Mouse (Mus musculus): ENCODE results near the gene Maff. TPM values are rescaled to one million over a fixed set of nuclear protein-coding genes. Genes with fewer than 3 reads are reported as not detected.
A peak's percentile ranks its signal among the peaks of the same experiment; 100 is the strongest.

Maff gene
- polyA plus RNA-seq, 1 experiment from 2014 or later, result 1.8 TPM

GRCm38 (mm10) chr15:79356481-79356880 is 10.1 kb downstream of the Maff start:
- Histone ChIP-seq H3K9me3 (no peaks in the 10 kb centered on the region), H3K27me3 (replicated peaks; ENCODE audit: low read depth, poor library complexity, severe bottlenecking) (peaks cover 38% of the 10 kb centered on the region), H3K4me1 (peaks cover 53% of the 10 kb centered on the region), H3K27ac (replicated peaks) (no peak overlapping the region), H3K36me3 (replicated peaks) (peaks cover 11% of the 10 kb centered on the region), H3K4me3 (peak overlapping the region; percentile 67; the same call in 1 of the 2 replicates)
- DNase-seq (ENCODE audit: low spot score), result no peak
- 84% methylated on average over 8 of the region's 8 CpGs for WGBS

GRCm38 (mm10) chr15:79357036-79357911 is 10.9 kb downstream of the Maff start:
- peak; percentile 92 for DNase-seq (ENCODE audit: low spot score)
- peaks cover 19% of the 10 kb centered on the region for H3K36me3 ChIP-seq (replicated peaks)
- H3K9me3 ChIP-seq, result no peaks in the 10 kb centered on the region
- under 1% methylated on average over 77 of the region's 77 CpGs for WGBS
- peak overlapping the region; percentile 81 for H3K27ac ChIP-seq (replicated peaks)
- peaks cover 50% of the 10 kb centered on the region for H3K4me1 ChIP-seq
- H3K27me3 ChIP-seq (replicated peaks; ENCODE audit: low read depth, poor library complexity, severe bottlenecking), result peaks cover 37% of the 10 kb centered on the region
- peak overlapping the region; percentile 67 for H3K4me3 ChIP-seq

GRCm38 (mm10) chr15:79357974-79358690 is 11.7 kb downstream of the Maff start:
- H3K4me1 ChIP-seq, result peaks cover 47% of the 10 kb centered on the region
- peaks cover 30% of the 10 kb centered on the region for H3K27me3 ChIP-seq (replicated peaks; ENCODE audit: low read depth, poor library complexity, severe bottlenecking)
- H3K4me3 ChIP-seq, result peak overlapping the region; percentile 67
- DNase-seq (ENCODE audit: low spot score), result no peak
- 44% methylated on average over 12 of the region's 12 CpGs for WGBS
- no peaks in the 10 kb centered on the region for H3K9me3 ChIP-seq
- H3K27ac ChIP-seq (replicated peaks), result peak overlapping the region; percentile 81; the same call in 1 of the 2 replicates
- peaks cover 28% of the 10 kb centered on the region for H3K36me3 ChIP-seq (replicated peaks)

DNA sequence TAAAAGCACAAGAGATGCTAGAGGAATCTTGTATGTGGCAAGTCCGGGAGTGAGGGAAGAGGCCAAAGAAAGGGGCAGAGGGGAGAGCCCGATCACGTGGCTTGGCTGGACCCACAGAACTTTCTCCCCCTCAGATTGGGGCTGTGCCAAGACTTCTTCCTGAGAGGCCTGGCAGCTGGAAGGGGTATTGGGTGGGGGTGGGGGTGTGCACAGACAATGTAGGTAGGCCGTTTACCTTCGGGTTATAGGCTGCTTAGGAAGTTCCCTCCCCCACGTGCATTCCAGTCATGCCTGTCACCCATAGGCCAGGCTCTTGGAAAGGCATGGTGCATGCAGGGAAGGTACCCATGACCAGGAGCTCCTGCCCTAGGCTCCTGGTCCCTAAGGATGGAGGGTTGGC is 13.5 kb downstream of the Maff start:
- no peak overlapping the region for H3K4me3 ChIP-seq
- 0 out of 2 replicates have a peak overlapping the region, but pooled peaks have one; percentile 15 for H3K27ac ChIP-seq (replicated peaks)
- WGBS, result 38% methylated on average over 6 of the region's 6 CpGs
- peaks cover 46% of the 10 kb centered on the region for H3K36me3 ChIP-seq (replicated peaks)
- peaks cover 23% of the 10 kb centered on the region for H3K27me3 ChIP-seq (replicated peaks; ENCODE audit: low read depth, poor library complexity, severe bottlenecking)
- H3K9me3 ChIP-seq, result no peaks in the 10 kb centered on the region
- peaks cover 50% of the 10 kb centered on the region for H3K4me1 ChIP-seq
- DNase-seq (ENCODE audit: low spot score), result peak; percentile 24

DNA sequence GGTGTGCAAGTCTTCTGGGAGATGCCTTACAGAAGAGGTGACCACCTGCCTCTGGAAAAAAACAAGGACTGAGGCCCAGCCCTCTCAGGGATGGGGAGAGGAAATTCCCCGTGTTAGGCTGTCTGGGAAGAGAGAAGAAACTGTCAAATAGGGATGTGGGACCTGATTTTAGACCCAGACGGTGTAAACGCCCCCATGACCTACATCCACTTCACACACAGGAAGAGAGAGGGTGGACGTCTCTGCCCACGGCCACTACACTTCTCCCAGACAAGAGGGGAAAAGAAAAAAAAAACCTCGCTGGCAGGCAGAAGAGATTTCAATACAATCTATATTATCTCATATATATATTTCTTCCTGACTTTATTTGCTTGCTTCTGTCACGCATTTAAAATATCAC is 13.9 kb downstream of the Maff start:
- 0 out of 2 replicates have a peak overlapping the region, but pooled peaks have one; percentile 15 for H3K27ac ChIP-seq (replicated peaks)
- no peak overlapping the region for H3K4me3 ChIP-seq
- H3K9me3 ChIP-seq, result no peaks in the 10 kb centered on the region
- no peak for DNase-seq (ENCODE audit: low spot score)
- peaks cover 50% of the 10 kb centered on the region for H3K36me3 ChIP-seq (replicated peaks)
- peaks cover 50% of the 10 kb centered on the region for H3K4me1 ChIP-seq
- H3K27me3 ChIP-seq (replicated peaks; ENCODE audit: low read depth, poor library complexity, severe bottlenecking), result peaks cover 20% of the 10 kb centered on the region
- WGBS, result 68% methylated on average over 7 of the region's 7 CpGs

DNA sequence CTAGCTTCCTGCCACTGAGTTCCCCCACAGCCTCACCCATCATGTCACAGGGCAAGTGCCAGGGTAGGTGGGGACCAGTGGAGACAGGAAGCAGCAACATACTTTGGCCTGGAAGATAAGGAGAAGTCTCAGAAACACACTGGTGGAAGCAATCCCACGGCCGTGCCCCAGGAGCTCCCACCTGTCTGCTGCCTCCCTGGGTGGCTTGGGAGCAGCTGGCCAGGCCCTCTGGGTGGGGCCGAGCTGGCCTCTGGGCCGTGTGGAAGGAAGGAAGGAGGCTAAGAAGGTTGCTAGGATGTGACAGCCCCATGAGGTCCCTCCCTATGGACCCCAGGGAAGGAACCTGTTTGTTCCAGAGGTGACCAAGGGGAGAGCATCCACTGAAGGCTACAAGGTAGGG is 14.6 kb downstream of the Maff start:
- Histone ChIP-seq H3K4me1 (peaks cover 50% of the 10 kb centered on the region), H3K4me3 (no peak overlapping the region), H3K27ac (replicated peaks) (peak overlapping the region; percentile 51), H3K27me3 (replicated peaks; ENCODE audit: low read depth, poor library complexity, severe bottlenecking) (peaks cover 14% of the 10 kb centered on the region), H3K9me3 (no peaks in the 10 kb centered on the region), H3K36me3 (replicated peaks) (peaks cover 57% of the 10 kb centered on the region)
- 64% methylated on average over 4 of the region's 4 CpGs for WGBS
- DNase-seq (ENCODE audit: low spot score), result no peak

DNA sequence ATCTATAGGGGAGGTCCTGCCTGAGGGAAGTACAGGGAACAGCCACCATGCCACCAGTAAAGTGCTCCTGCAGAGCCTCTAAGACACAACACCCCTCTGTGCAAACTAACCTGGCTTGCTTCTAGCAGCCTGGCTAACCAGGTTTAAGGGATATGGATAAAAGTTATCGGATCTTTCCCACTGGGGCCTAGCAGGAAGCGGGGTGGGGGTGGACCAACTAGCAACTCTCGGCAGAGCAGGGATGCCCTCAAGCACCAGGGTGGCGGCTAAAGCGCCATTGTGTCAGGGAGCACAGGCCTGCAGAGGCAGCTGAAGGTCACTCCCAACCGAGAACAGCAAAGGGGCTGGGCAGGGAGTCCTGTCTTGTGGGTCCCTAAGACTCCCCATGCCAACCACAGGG is 17.7 kb downstream of the Maff start:
- no peaks in the 10 kb centered on the region for H3K27me3 ChIP-seq (replicated peaks; ENCODE audit: low read depth, poor library complexity, severe bottlenecking)
- H3K4me1 ChIP-seq, result peaks cover 40% of the 10 kb centered on the region
- no peak for DNase-seq (ENCODE audit: low spot score)
- H3K27ac ChIP-seq (replicated peaks), result no peak overlapping the region
- H3K36me3 ChIP-seq (replicated peaks), result peaks cover 85% of the 10 kb centered on the region
- no peak overlapping the region for H3K4me3 ChIP-seq
- H3K9me3 ChIP-seq, result no peaks in the 10 kb centered on the region
- 48% methylated on average over 6 of the region's 6 CpGs for WGBS

DNA sequence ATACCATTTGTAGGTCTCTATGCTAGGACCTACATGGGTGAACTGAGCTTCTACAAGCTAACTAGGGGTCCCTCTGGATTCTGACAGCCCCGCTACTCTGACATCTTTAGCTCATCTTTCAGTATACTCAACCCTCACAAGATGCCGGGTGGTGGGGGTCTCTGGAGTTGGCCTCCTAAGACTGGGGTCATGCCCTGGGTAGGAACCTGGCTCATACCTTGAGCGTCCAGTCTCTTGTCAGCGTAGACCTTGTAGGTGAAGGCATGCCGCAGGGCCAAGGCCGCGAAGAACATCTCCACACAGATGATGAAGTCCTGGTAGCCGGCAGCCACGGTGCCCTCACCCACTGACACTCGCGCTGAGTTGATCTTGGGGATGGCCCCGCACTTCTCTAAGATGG is 18.6 kb downstream of the Maff start:
- peaks cover 43% of the 10 kb centered on the region for H3K4me1 ChIP-seq
- H3K9me3 ChIP-seq, result no peaks in the 10 kb centered on the region
- no peaks in the 10 kb centered on the region for H3K27me3 ChIP-seq (replicated peaks; ENCODE audit: low read depth, poor library complexity, severe bottlenecking)
- no peak overlapping the region for H3K27ac ChIP-seq (replicated peaks)
- WGBS, result 97% methylated on average over 12 of the region's 12 CpGs
- H3K36me3 ChIP-seq (replicated peaks), result peaks cover 91% of the 10 kb centered on the region
- no peak for DNase-seq (ENCODE audit: low spot score)
- H3K4me3 ChIP-seq, result no peak overlapping the region

DNA sequence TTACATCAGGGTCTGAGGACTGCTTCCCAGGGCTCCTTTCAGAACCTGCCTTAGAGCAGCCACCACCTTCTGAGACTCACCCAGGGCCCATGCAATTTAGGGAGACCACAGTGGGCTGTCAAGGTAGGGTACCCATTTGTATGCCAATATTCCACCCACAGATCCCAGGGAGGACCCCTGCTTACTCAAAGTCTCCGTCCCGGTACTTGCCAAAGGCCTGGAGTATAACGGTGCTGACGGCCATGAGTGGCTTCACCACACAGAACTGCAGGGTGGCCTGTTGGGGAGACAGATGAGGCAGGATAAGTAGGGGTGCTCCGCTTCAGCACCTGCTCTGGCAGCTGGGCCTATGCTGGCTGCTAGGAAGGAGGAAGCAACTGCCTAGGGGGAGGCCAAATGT is 20.0 kb downstream of the Maff start:
- Histone ChIP-seq H3K4me3 (no peak overlapping the region), H3K27me3 (replicated peaks; ENCODE audit: low read depth, poor library complexity, severe bottlenecking) (no peaks in the 10 kb centered on the region), H3K36me3 (replicated peaks) (peaks cover 90% of the 10 kb centered on the region), H3K9me3 (no peaks in the 10 kb centered on the region), H3K27ac (replicated peaks) (no peak overlapping the region), H3K4me1 (peaks cover 39% of the 10 kb centered on the region)
- 96% methylated on average over 5 of the region's 5 CpGs for WGBS
- DNase-seq (ENCODE audit: low spot score), result no peak

- Histone ChIP-seq H3K9me3 (no peaks in the 10 kb centered on the region), H3K36me3 (replicated peaks) (peaks cover 90% of the 10 kb centered on the region), H3K27ac (replicated peaks) (peak overlapping the region; percentile 40; the same call in 1 of the 2 replicates), H3K4me3 (no peak overlapping the region), H3K27me3 (replicated peaks; ENCODE audit: low read depth, poor library complexity, severe bottlenecking) (no peaks in the 10 kb centered on the region), H3K4me1 (peaks cover 32% of the 10 kb centered on the region)
- DNase-seq (ENCODE audit: low spot score), result no peak
- WGBS, result 68% methylated on average over 14 of the region's 14 CpGs
Observed at GRCm38 (mm10) chr15:79368313-79368811, 21.9 kb downstream of the Maff start.

- Histone ChIP-seq H3K36me3 (replicated peaks) (peaks cover 90% of the 10 kb centered on the region), H3K27ac (replicated peaks) (peak overlapping the region; percentile 40; the same call in 1 of the 2 replicates), H3K27me3 (replicated peaks; ENCODE audit: low read depth, poor library complexity, severe bottlenecking) (no peaks in the 10 kb centered on the region), H3K9me3 (no peaks in the 10 kb centered on the region), H3K4me1 (peaks cover 32% of the 10 kb centered on the region), H3K4me3 (no peak overlapping the region)
- 80% methylated on average over 8 of the region's 8 CpGs for WGBS
- no peak for DNase-seq (ENCODE audit: low spot score)
Observed at GRCm38 (mm10) chr15:79368861-79369440, 22.5 kb downstream of the Maff start.
